Mouse (Mus musculus) thymus, adult 2 months (tissue): ENCODE data around the gene Zfp346. TPM values are rescaled to one million over a fixed set of nuclear protein-coding genes. Genes with fewer than 3 reads are reported as not detected.

ENCODE experiments used
- DNase-seq: peaks from one replicate; pipeline ENCODE4 v3.0.0; 2021
- H3K27ac ChIP-seq: fragments of 200-500 bp; 2 replicates; pipeline ENCODE4 v1.5.1; 2012; ENCODE audit warnings: low read length, control low read depth; ENCODE audit not compliant: control insufficient read depth, insufficient read depth
- H3K27me3 ChIP-seq: fragments of 200-500 bp; 2 replicates; pipeline ENCODE4 v1.6.1; 2012; ENCODE audit warnings: mild to moderate bottlenecking, low read length, moderate library complexity, mixed read lengths; ENCODE audit not compliant: control insufficient read depth, insufficient read depth
- H3K36me3 ChIP-seq: fragments of 200-500 bp; 2 replicates; pipeline ENCODE4 v1.6.1; 2012; ENCODE audit warnings: mild to moderate bottlenecking, low read length, moderate library complexity; ENCODE audit not compliant: control insufficient read depth, insufficient read depth
- H3K4me1 ChIP-seq: fragments of 200-500 bp; replicated peaks from 2 replicates; pipeline ENCODE4 v1.6.1; 2012; ENCODE audit warnings: low read length; ENCODE audit not compliant: control insufficient read depth, insufficient read depth
- H3K4me3 ChIP-seq: fragments of 200-500 bp; 2 replicates; pipeline ENCODE4 v1.5.1; 2012; ENCODE audit warnings: mild to moderate bottlenecking, low read length, control low read depth, moderate library complexity; ENCODE audit not compliant: control insufficient read depth, insufficient read depth
- CTCF ChIP-seq: fragments of 200-500 bp; IDR thresholded peaks from 2 replicates; pipeline ENCODE4 v1.5.1; 2012; ENCODE audit warnings: mild to moderate bottlenecking, control low read depth, low read length, moderate library complexity, borderline replicate concordance; ENCODE audit not compliant: control insufficient read depth, poor library complexity, insufficient read depth; ENCODE audit errors: extremely low read depth
- POLR2A ChIP-seq: fragments of 200-500 bp; IDR thresholded peaks from 2 replicates; pipeline ENCODE4 v1.6.1; 2012; ENCODE audit warnings: mild to moderate bottlenecking, low read length, control low read depth, moderate library complexity; ENCODE audit not compliant: control insufficient read depth, poor library complexity, insufficient read depth; ENCODE audit errors: extremely low read depth
- WGBS: fragments of 180-500 bp; shearing (Covaris S2); methylation state at CpG from one replicate; pipeline ENCODE4 v1.1.7; 2018; 5-methylcytosine and 5-hydroxymethylcytosine counted together
- polyA plus RNA-seq: library from polyadenylated mRNA; depleted of rRNA; stranded (reverse); fragments of >200 nt; gene quantifications from 2 replicates; pipeline ENCODE4 v1.2.3, GENCODE M21; 2012; rRNA removed

The Zfp346 gene
- polyA plus RNA-seq, 1 experiment, result 38.7 TPM

GRCm38 (mm10) chr13:55176265-55176664 is 71.2 kb downstream of the Zfp346 start:
- WGBS, result 72% methylated on average over 6 of the region's 6 CpGs
- Histone ChIP-seq H3K4me3 (no peak overlapping the region), H3K4me1 (no peaks in the 10 kb centered on the region), H3K36me3 (no peaks in the 10 kb centered on the region), H3K27ac (no peak overlapping the region), H3K27me3 (no peaks in the 10 kb centered on the region)
- no peak for DNase-seq
- TF ChIP-seq CTCF (no peak), POLR2A (no peak)

- no peak for TF ChIP-seq POLR2A
- no peak for TF ChIP-seq CTCF
- DNase-seq, result no peak
- 87% methylated on average over 4 of the region's 4 CpGs for WGBS
Observed at GRCm38 (mm10) chr13:55177903-55178496, 72.9 kb downstream of the Zfp346 start.

GRCm38 (mm10) chr13:55178556-55178955 is 73.4 kb downstream of the Zfp346 start:
- no peak overlapping the region for H3K27ac ChIP-seq
- H3K4me3 ChIP-seq, result no peak overlapping the region
- DNase-seq, result peak; percentile 70
- H3K4me1 ChIP-seq, result no peaks in the 10 kb centered on the region
- no peaks in the 10 kb centered on the region for H3K36me3 ChIP-seq
- TF ChIP-seq CTCF (no peak), POLR2A (no peak)
- H3K27me3 ChIP-seq, result no peaks in the 10 kb centered on the region
- 59% methylated on average over 2 of the region's 2 CpGs for WGBS

More at GRCm38 (mm10) chr13:55177903-55178496, 72.9 kb downstream of the Zfp346 start:
- H3K4me1 ChIP-seq, result no peaks in the 10 kb centered on the region
- no peaks in the 10 kb centered on the region for H3K27me3 ChIP-seq
- H3K4me3 ChIP-seq, result no peak overlapping the region
- H3K27ac ChIP-seq, result no peak overlapping the region
- no peaks in the 10 kb centered on the region for H3K36me3 ChIP-seq

- Histone ChIP-seq H3K27ac (no peak overlapping the region), H3K4me1 (no peaks in the 10 kb centered on the region), H3K36me3 (no peaks in the 10 kb centered on the region), H3K4me3 (no peak overlapping the region), H3K27me3 (no peaks in the 10 kb centered on the region)
- no peak for DNase-seq
- TF ChIP-seq CTCF (no peak), POLR2A (no peak)
- over 99% methylated on average over 3 of the region's 3 CpGs for WGBS
Observed at GRCm38 (mm10) chr13:55179591-55179990, 74.5 kb downstream of the Zfp346 start.

GRCm38 (mm10) chr13:55181786-55182172 is 76.7 kb downstream of the Zfp346 start:
- no peak for TF ChIP-seq CTCF
- no peak for TF ChIP-seq POLR2A
- WGBS, result 88% methylated on average over 2 of the region's 2 CpGs
- no peak overlapping the region for H3K27ac ChIP-seq

GRCm38 (mm10) chr13:55182173-55182894 is 77.2 kb downstream of the Zfp346 start:
- peak; percentile 20 for DNase-seq
- peak overlapping the region; percentile 39; the same call in 1 of the 2 replicates for H3K27ac ChIP-seq
- H3K4me3 ChIP-seq, result 0 out of 2 replicates have a peak overlapping the region, but pooled peaks have one; percentile 17
- H3K27me3 ChIP-seq, result no peaks in the 10 kb centered on the region
- no peaks in the 10 kb centered on the region for H3K4me1 ChIP-seq
- H3K36me3 ChIP-seq, result no peaks in the 10 kb centered on the region
- no peak for TF ChIP-seq CTCF
- TF ChIP-seq POLR2A, result no peak
- WGBS, result 15% methylated on average over 23 of the region's 23 CpGs

More at GRCm38 (mm10) chr13:55181786-55182172, 76.7 kb downstream of the Zfp346 start:
- DNase-seq, result no peak
- no peaks in the 10 kb centered on the region for H3K36me3 ChIP-seq
- no peak overlapping the region for H3K4me3 ChIP-seq
- no peaks in the 10 kb centered on the region for H3K4me1 ChIP-seq
- no peaks in the 10 kb centered on the region for H3K27me3 ChIP-seq

- H3K27me3 ChIP-seq, result no peaks in the 10 kb centered on the region
- no peaks in the 10 kb centered on the region for H3K36me3 ChIP-seq
- TF ChIP-seq POLR2A, result no peak
- no peak for TF ChIP-seq CTCF
- H3K4me1 ChIP-seq, result no peaks in the 10 kb centered on the region
- DNase-seq, result no peak
- no peak overlapping the region for H3K27ac ChIP-seq
- WGBS, result 93% methylated on average over 6 of the region's 6 CpGs
- H3K4me3 ChIP-seq, result no peak overlapping the region
Observed at GRCm38 (mm10) chr13:55183382-55183781, 78.3 kb downstream of the Zfp346 start.

Other genes with a start within 250 kb of the Zfp346 start
- 3.1 and 5.9 TPM in 2 replicates for gene Unc5a, start 155.9 kb upstream of the Zfp346 start, polyA plus RNA-seq
- gene Hk3, start 83.9 kb upstream of the Zfp346 start, polyA plus RNA-seq, result 3.5 and 4.1 TPM in 2 replicates
- 7.8 and 8.7 TPM in 2 replicates for gene Uimc1, start 5.0 kb upstream of the Zfp346 start, polyA plus RNA-seq
- not detected in 2 replicates for gene Gm17617, start 28.2 kb downstream of the Zfp346 start, polyA plus RNA-seq
- 0.50 and 0.63 TPM in 2 replicates for gene Fgfr4, start 47.3 kb downstream of the Zfp346 start, polyA plus RNA-seq
- gene Nsd1, start 104.5 kb downstream of the Zfp346 start, polyA plus RNA-seq, result 32.8 and 38.6 TPM in 2 replicates
- 493 and 534 TPM in 2 replicates for gene Prelid1, start 215.2 kb downstream of the Zfp346 start, polyA plus RNA-seq
- gene Rab24, start 216.6 kb downstream of the Zfp346 start, polyA plus RNA-seq, result 112 and 119 TPM in 2 replicates
- gene Mxd3, start 224.5 kb downstream of the Zfp346 start, polyA plus RNA-seq, result 122 and 153 TPM in 2 replicates